Mouse (Mus musculus) midbrain, postnatal 0 days (tissue): ENCODE measurements around the gene Gdpd5. TPM values are rescaled to one million over a fixed set of nuclear protein-coding genes. Genes with fewer than 3 reads are reported as not detected.

Source experiments
- ATAC-seq: fragments of 200-750 bp; cut with Nextera tagmentation; 2 replicates; pipeline ENCODE4 v1.8.0; 2017; ENCODE audit warnings: moderate number of reproducible peaks, mild to moderate bottlenecking, moderate TSS enrichment, moderate library complexity; ENCODE audit not compliant: low FRiP score
- DNase-seq: peaks from one replicate; pipeline ENCODE4 v3.0.0-alpha.2; 2015; ENCODE audit warnings: low spot score
- H3K27ac ChIP-seq: fragments of 300-500 bp; sonication (generic); 2 replicates; pipeline ENCODE4 v1.5.1; 2014; ENCODE audit warnings: low read depth, mild to moderate bottlenecking, low read length, mixed read lengths
- H3K27me3 ChIP-seq: fragments of 300-500 bp; sonication (generic); 2 replicates; pipeline ENCODE4 v1.6.1; 2014; ENCODE audit warnings: low read length, control low read depth, mixed read lengths; ENCODE audit not compliant: insufficient read depth
- H3K36me3 ChIP-seq: fragments of 300-500 bp; sonication (generic); 2 replicates; pipeline ENCODE4 v1.6.1; 2014; ENCODE audit warnings: low read length, control low read depth, mixed read lengths; ENCODE audit not compliant: insufficient read depth
- H3K4me1 ChIP-seq: fragments of 300-500 bp; sonication (generic); 2 replicates; pipeline ENCODE4 v1.6.1; 2014; ENCODE audit warnings: mild to moderate bottlenecking, control low read depth, antibody characterized with exemption, low read length, mixed read lengths; ENCODE audit not compliant: insufficient read depth
- H3K4me2 ChIP-seq: fragments of 300-500 bp; sonication (generic); 2 replicates; pipeline ENCODE4 v1.6.1; 2014; ENCODE audit warnings: low read depth, mild to moderate bottlenecking, low read length, mixed read lengths; ENCODE audit not compliant: poor library complexity, severe bottlenecking
- H3K4me3 ChIP-seq: fragments of 300-500 bp; sonication (generic); 2 replicates; pipeline ENCODE4 v1.5.1; 2014; ENCODE audit warnings: low read depth, mild to moderate bottlenecking, low read length, moderate library complexity
- H3K9ac ChIP-seq: fragments of 300-500 bp; sonication (generic); replicated peaks from 2 replicates; pipeline ENCODE4 v1.6.1; 2014; ENCODE audit warnings: mild to moderate bottlenecking, low read length, moderate library complexity, mixed read lengths; ENCODE audit not compliant: poor library complexity, severe bottlenecking
- H3K9me3 ChIP-seq: fragments of 300-500 bp; sonication (generic); 2 replicates; pipeline ENCODE4 v1.6.1; 2016; ENCODE audit warnings: low read length, control low read depth
- CTCF ChIP-seq: IDR thresholded peaks from 2 replicates; pipeline ENCODE4 v1.5.1; 2016; ENCODE audit warnings: antibody characterized with exemption, mild to moderate bottlenecking
- WGBS: fragments of 180-500 bp; shearing (Covaris S2); extraction: QIAGEN DNeasy Blood & Tissue Kit; methylation state at CpG from one replicate; pipeline ENCODE4 v1.1.7; 2014; 5-methylcytosine and 5-hydroxymethylcytosine counted together
- polyA plus RNA-seq: library from polyadenylated mRNA; unstranded; fragments of >200 nt; fragmentation: Nextera tagmentation; extraction: Ambion mirVana; gene quantifications from 2 replicates; pipeline ENCODE4 v1.2.1, GENCODE M21; 2015
- total RNA-seq: library from RNA; depleted of rRNA; stranded (reverse); fragments of >200 nt; gene quantifications from 2 replicates; pipeline ENCODE4 v1.2.3, GENCODE M21; 2014

Gdpd5 gene
- total and polyA plus RNA-seq, 2 experiments from 2014 or later: 25.9 to 44.6 TPM

DNA sequence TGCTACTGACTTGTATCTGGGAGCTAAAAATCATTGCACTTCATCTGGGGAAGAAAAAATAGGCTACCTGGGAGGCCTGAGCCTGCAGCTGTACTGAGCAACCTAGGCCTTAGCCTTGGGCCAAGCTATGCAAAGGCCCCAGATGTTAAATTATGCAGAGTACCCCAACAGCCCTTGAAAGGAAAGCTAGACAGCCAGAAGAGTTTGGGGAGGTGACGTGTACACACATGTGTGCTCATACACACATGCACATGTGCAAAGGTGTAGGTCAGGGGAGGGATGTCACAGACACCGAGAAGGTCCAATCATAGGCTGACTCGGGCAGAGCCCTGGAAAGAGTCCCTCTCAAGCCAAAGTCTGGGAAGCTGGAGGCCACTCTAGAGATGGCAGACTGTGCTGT lies 46.8 kb downstream of the Gdpd5 start:
- no peaks in the 10 kb centered on the region for H3K9me3 ChIP-seq
- WGBS: 91% methylated on average over 3 of the region's 3 CpGs
- peaks cover 5% of the 10 kb centered on the region; the same call in 1 of the 2 replicates for H3K4me1 ChIP-seq
- H3K4me3 ChIP-seq: no peak overlapping the region
- no peak for TF ChIP-seq CTCF
- no peaks in the 10 kb centered on the region for H3K27me3 ChIP-seq
- H3K4me2 ChIP-seq: no peak overlapping the region
- ATAC-seq (no peak), DNase-seq (no peak)
- no peak overlapping the region for H3K9ac ChIP-seq
- no peak overlapping the region for H3K27ac ChIP-seq
- H3K36me3 ChIP-seq: no peaks in the 10 kb centered on the region; the same call in none of the 2 replicates

DNA sequence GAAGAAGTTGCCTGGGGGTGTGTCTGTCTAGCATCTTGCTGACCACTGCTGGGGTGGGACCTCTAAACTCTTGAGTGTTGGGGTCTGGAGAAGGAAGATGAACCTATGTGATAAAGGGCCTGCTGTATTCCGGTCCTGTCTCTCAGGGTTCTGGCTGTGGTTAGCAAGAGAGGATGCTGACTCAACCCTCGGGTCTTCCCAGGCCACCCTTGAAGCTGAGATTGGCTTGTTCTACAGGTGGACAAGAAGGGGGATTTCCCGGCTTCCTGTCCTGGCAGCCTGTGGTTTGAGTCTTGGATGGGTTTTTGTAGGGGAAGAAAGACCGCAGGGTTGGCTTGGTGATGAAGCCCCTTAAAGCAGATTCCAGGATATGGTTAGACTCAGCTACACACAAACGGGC lies 47.6 kb downstream of the Gdpd5 start:
- H3K4me3 ChIP-seq: no peak overlapping the region
- ATAC-seq (no peak), DNase-seq (no peak)
- peaks cover 5% of the 10 kb centered on the region; the same call in 1 of the 2 replicates for H3K4me1 ChIP-seq
- H3K27ac ChIP-seq: no peak overlapping the region
- no peak overlapping the region for H3K4me2 ChIP-seq
- H3K9me3 ChIP-seq: no peaks in the 10 kb centered on the region
- TF ChIP-seq CTCF: no peak
- no peak overlapping the region for H3K9ac ChIP-seq
- no peaks in the 10 kb centered on the region for H3K27me3 ChIP-seq
- H3K36me3 ChIP-seq: no peaks in the 10 kb centered on the region; the same call in none of the 2 replicates
- WGBS: 91% methylated on average over 5 of the region's 5 CpGs

DNA sequence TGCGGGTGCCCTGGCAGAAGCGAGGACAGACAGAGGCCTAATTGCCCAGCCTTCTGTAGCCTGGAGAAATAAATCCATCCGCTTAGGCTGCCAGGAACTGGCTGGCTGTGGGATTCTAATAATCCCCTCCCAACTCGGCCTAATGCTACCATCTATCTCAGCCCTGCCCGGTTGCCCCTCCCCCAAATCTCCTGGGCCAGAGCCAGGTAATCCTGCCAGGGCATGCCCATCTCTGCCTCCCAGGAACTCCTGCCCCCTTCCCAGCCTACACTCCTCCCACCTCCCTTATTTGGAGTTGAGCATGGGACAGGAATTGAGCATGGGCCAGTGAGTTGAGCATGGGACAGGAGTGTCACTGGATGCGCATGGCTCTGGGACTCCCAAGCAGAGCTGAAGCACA lies 48.6 kb downstream of the Gdpd5 start:
- Histone ChIP-seq H3K27me3 (no peaks in the 10 kb centered on the region), H3K4me3 (no peak overlapping the region), H3K4me1 (peaks cover 5% of the 10 kb centered on the region; the same call in 1 of the 2 replicates), H3K4me2 (no peak overlapping the region), H3K36me3 (no peaks in the 10 kb centered on the region; the same call in none of the 2 replicates), H3K9ac (no peak overlapping the region), H3K27ac (0 out of 2 replicates have a peak overlapping the region, but pooled peaks have one; percentile 7), H3K9me3 (no peaks in the 10 kb centered on the region)
- no peak for ATAC-seq
- no peak for TF ChIP-seq CTCF
- 20% methylated on average over 6 of the region's 6 CpGs for WGBS
- DNase-seq: peak; percentile 69

DNA sequence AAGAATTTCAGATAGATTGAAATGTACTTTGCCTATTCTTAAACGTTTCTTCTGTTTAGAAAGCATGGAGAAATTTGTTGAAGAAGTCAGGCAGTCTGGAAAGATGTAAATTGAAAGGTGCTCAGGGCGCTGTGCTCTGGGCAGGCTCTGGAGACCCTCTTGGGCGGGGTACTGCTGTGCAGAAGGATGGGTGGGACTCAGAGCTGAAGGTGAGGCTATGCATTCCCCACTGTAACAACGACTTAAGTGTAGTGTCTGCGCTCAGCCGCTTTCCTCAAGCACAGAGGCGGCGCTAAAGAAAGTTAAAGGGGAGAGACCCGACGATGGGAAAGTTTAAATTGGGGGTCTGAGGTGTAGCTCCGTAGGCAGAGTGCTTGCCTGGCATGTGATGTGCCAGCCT lies 49.0 kb downstream of the Gdpd5 start:
- 70% methylated on average over 11 of the region's 11 CpGs for WGBS
- no peak for DNase-seq
- no peaks in the 10 kb centered on the region for H3K9me3 ChIP-seq
- no peak overlapping the region for H3K4me2 ChIP-seq
- no peaks in the 10 kb centered on the region for H3K27me3 ChIP-seq
- H3K9ac ChIP-seq: no peak overlapping the region
- TF ChIP-seq CTCF: no peak
- H3K27ac ChIP-seq: no peak overlapping the region
- H3K4me3 ChIP-seq: no peak overlapping the region
- H3K36me3 ChIP-seq: no peaks in the 10 kb centered on the region; the same call in none of the 2 replicates
- H3K4me1 ChIP-seq: peaks cover 5% of the 10 kb centered on the region; the same call in 1 of the 2 replicates
- no peak for ATAC-seq

DNA sequence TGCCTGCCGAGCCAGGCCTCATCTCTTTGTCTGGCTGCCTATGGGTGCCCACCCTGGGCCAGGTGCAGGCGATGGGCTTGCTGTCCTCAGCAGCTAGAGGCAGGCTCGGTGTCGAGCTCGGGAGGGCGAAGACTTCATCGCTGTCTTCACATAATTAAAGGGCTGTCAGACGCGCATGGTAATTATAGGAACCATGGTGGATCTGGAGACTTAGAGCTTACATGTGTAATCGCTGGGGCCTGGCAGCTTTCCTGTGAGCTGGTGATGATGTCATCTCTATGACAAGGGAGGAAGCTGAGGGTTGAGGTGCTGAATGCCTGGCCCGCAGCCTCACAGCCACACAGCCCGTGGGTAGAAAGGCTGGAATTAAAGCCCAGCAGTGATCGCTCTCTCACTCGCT lies 51.0 kb downstream of the Gdpd5 start:
- Histone ChIP-seq H3K9me3 (no peaks in the 10 kb centered on the region), H3K27ac (0 out of 2 replicates have a peak overlapping the region, but pooled peaks have one; percentile 47), H3K36me3 (no peaks in the 10 kb centered on the region), H3K9ac (no peak overlapping the region), H3K4me1 (peaks cover 5% of the 10 kb centered on the region; the same call in 1 of the 2 replicates), H3K4me3 (no peak overlapping the region), H3K27me3 (no peaks in the 10 kb centered on the region), H3K4me2 (no peak overlapping the region)
- ATAC-seq: no peak
- 45% methylated on average over 14 of the region's 14 CpGs for WGBS
- TF ChIP-seq CTCF: no peak
- peak; percentile 46 for DNase-seq

DNA sequence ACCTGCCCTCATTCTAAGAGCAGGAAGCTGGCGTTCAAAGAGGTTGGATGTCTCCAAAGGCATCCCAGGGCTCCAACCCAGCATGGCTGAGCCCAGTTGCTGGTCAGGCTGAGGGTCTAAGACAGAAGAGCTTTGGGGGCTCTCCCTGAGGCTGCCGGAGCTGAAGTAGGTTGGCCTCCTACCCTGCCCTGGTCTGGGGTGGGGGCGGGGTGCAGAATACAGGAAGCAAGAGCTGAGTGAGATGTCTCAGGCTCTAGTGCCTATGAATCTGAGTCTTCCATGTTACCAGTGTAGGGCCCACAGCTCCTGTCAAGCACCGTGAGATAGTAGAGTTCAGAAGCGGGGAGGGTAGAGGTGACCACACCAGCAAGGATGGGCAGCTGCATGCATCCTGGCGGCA lies 51.6 kb downstream of the Gdpd5 start:
- no peak overlapping the region for H3K27ac ChIP-seq
- no peaks in the 10 kb centered on the region for H3K36me3 ChIP-seq
- peaks cover 5% of the 10 kb centered on the region; the same call in 1 of the 2 replicates for H3K4me1 ChIP-seq
- no peaks in the 10 kb centered on the region for H3K27me3 ChIP-seq
- no peaks in the 10 kb centered on the region for H3K9me3 ChIP-seq
- ATAC-seq: no peak
- no peak overlapping the region for H3K9ac ChIP-seq
- WGBS: 93% methylated on average over 6 of the region's 6 CpGs
- TF ChIP-seq CTCF: no peak
- H3K4me3 ChIP-seq: no peak overlapping the region
- no peak overlapping the region for H3K4me2 ChIP-seq
- no peak for DNase-seq
